Mouse (Mus musculus): Measurements from ENCODE around the gene Pacs1.
"Not testable (repeated sequence)": the region's sequence is repeated elsewhere in the genome, so short reads cannot be mapped to it uniquely, and the experiment has no call there.

Pacs1 gene

DNA sequence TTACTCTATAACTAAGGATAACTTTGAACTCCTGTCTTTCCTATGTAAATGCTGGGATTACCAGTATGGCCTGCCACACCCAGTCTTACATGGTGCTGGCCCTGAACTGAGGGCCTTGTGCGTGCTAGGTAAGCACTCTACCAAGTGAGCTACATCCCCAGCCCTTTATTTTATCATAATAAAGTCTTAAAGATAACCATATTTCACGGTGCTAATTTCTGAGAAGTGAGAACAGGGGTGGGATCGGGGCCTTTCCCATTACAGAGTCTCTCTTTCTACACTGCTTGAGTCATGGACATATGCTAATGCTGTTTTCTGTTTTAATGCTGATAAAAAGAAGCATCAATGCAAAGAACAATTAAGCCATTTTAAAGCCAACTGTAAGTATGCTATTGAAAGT lies 4.0 kb downstream of the Pacs1 start:
- in situ Hi-C loops (cut with MboI, MseI): loop anchor here (5.0 kb wide), 1 partner anchor 72 kb away; no protein-coding TSS in a partner anchor

DNA sequence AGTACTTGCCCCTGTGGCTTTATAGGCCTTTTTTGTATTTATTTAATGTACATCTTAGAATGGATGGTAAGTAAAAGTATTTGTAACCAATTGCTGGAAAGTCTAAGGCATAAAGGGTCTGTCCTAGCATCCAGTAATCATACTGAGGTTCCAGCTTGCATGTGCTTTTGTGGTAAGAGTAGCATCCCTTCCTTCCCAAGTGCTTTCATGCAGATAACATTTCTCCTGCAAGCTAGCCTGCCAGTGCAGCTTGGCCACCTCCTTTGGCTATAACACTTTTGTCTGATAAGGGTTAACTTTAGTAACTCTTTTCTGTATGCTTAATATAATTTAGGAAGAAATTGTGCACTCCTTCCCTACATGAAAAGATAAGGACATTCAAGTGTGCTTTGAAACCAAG lies 4.9 kb downstream of the Pacs1 start:
- in situ Hi-C loops (cut with MboI, MseI): loop anchor here (5.0 kb wide), 1 partner anchor 71 kb away; no protein-coding TSS in a partner anchor

DNA sequence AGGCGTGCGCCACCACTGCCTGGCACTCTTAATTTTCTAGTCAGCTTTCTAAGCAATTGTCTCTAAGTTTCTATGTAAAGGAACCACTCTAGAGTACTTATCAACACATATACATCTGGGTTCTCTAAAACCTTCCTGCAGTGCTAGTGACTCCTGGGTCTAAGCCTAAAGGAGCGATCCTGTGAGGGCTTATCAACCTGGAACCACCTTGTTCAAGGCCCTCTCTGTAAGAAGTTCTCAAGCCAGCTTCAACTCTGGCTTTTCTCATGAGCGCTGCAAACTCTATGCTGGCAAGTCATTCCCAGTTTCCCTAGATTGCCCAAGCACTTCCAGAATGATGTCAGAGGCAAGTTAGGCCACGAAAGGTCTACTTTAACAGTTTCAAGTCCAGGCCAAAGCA lies 5.9 kb downstream of the Pacs1 start:
- in situ Hi-C loops (cut with MboI, MseI): loop anchor here (5.0 kb wide), 1 partner anchor 70 kb away; no protein-coding TSS in a partner anchor

DNA sequence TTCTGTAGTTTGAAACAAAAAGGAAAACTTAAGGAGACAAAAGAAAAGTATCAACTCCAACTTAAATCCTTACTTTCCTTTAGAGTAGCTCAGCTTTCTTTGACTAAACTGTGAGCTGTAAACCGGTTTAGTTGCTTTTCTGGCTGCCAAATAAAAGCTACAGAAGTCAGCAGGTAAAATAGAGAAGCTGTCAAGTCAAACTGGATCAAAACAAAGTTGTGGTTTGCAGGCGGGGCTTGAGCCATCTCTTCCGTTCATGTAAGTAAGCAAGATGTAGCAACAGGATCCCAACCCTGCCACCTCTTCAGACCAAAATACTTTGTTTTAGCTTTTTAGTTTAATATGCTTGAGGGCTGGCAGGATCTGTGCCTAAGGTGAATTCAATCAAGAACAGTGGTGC lies 15.8 kb downstream of the Pacs1 start:
- in situ Hi-C loops (cut with MboI, MseI): no loop called here

DNA sequence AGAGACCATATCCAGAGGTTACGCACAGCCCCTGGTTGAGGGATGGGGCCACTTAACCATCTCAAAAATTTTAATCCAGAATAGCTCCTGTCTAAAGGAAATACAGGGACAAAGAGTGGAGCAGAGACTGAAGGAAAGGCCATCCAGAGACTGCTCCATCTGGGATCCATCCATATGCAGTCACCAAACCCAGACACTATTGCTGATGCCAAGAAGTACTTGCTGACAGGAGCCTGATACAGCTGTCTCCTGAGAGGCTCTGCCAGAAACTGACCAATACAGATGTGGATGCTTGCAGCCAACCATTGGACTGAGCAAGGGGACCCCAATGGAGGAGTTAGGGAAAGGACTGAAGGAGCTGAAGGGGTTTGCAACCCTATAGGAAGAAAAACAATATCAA lies 35.9 kb downstream of the Pacs1 start:
- in situ Hi-C loops (cut with MboI, MseI): not testable (repeated sequence)

DNA sequence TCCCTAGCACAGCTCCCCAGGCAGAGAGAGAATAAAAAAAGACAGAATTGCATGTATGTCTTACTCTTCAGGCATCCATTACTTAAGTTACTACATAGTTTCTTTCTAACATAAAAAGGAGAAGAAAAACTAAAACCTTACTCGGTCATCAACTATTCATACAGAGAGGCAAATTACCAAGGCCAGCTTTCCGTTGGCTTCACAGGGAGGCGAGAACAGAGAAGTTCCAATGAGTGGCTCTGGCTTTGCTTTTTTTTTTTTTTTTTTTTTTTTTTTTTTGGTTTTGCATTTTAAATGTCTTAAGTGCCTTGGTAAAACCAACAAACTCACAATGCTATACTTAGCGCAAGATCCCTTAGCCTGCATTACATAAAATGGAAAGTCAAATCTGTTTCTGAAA lies 40.2 kb downstream of the Pacs1 start:
- in situ Hi-C loops (cut with MboI, MseI): no loop called here

DNA sequence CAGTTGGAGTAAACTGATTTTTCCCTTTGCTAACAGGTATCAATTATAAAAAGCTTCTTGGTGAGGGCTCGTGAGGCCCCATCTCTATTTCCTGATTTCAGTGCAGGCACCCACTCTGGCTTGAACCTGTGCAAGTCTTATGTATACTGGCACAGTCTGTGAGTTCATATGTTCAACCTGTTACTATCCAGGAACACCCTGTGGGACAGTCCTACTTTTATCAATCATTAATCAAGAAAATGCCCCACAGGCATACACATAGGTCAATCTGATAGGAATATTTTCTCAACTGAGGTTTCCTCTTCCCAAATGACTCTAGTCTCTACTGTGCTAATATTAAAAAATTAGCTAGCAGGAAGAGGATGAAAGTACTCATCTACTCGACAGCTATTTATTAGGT lies 42.8 kb downstream of the Pacs1 start:
- in situ Hi-C loops (cut with MboI, MseI): no loop called here

DNA sequence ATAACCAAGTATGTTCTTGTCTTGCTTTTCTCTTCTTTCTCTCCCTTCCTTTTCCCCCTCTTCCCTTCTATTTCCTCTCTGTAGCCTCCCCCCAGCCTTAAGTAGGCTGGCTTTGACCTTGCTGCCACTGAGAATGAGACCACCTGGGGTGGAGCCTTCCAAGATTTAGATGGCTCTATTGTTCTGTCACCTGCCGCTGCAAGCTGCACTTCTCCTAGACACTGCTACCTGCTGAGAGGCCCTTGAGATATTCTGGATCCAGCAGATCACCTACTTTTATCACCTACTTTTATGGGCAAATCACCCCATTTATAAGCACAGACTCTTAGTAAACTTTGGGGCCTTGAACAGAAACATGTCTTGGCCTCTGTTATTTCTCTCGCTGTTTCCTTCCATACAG lies 48.3 kb downstream of the Pacs1 start:
- in situ Hi-C loops (cut with MboI, MseI): no loop called here

DNA sequence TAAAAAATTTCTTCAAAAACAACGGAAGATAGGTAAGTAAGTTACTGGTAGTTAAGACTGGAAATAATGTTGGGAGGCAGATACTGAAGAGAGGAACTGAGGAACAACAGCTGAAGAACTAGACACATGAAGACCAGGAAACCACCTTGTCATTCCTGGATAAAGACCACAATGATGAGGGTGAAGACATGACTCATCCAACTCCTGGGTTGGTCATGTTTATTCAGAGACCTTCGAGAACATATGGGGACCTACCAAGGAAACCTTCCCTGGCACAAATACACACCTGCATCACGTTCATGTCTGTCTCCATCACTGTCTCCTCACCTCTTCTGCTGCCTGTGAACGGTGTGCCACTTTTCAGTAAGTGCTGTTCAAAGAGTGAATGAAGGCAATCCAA lies 48.8 kb downstream of the Pacs1 start:
- in situ Hi-C loops (cut with MboI, MseI): no loop called here

DNA sequence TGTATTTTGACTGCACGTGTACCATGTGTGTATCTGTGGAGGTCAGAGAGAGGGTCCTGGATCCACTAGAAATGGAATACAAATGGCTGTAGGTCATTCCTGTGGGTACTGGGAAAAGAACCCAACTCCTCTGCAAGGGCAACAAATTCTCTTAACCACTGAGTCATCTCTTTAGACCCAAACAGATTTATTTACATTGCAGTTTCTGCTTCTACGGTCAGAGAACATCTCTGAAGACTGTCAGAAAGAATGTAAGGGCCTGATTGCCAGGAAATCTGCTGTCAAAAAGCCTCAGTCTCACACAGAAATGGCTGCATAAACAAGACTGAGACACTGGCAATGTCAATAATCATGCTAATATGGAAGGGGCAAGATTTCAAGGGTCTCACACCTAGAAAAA lies 51.0 kb downstream of the Pacs1 start:
- in situ Hi-C loops (cut with MboI, MseI): no loop called here

DNA sequence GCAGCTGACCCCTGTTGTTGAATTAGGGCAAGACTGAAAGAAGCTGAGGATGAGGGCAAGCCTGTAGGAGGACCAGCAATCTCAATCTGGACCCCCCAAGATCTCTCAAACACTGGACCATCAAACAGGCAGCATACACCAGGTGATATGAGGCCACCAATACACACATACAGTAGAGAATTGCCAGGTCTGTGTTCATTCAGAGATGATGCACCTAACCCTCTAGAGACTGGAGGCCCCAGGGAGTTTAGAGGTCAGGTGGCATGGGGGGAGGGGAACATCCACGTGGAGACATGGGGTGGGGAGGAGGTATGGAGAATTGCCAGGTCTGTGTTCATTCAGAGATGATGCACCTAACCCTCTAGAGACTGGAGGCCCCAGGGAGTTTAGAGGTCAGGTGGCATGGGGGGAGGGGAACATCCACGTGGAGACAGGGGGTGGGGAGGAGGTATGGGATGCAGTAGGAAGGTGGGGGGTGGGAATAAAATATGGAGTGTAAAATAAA lies 51.6 kb downstream of the Pacs1 start:
- in situ Hi-C loops (cut with MboI, MseI): not testable (repeated sequence)

DNA sequence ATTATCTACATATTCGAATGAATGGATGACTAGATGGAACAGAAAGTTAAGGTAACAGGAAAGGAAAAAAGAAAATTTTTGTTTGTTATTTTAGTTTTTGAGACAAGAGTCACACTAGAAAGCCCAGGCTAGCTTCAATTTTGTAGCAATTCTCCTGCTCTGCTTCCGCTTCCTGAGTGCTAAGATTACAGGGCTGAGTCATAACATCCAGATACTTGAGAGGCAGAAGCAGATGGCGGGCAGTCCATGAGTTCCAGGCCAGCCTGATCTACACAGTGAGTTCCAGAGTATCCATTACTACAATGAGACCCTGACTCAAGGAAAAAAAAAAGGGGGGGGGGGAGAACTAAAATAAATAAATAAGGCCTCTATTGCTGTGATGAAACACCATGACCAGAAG lies 52.5 kb downstream of the Pacs1 start:
- in situ Hi-C loops (cut with MboI, MseI): no loop called here

DNA sequence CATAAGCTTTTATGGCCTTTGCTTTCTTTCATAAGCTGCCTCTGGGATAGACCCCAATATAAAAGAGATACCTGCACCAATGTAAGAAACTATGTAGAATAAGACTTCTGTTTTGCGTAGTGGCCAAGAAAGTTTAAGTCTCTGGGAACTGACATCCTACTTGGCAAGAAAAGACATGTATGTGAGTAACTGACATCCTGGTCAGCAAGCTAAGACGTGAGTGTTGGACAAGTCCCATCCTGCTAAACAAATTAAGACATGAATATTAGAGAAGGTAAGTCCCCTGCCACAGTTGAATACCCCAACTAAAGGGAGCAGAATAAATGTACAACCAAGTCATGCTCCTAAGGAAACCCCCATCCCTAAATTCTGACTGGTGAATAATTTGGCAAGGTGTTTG lies 71.2 kb downstream of the Pacs1 start:
- in situ Hi-C loops (cut with MboI, MseI): no loop called here

DNA sequence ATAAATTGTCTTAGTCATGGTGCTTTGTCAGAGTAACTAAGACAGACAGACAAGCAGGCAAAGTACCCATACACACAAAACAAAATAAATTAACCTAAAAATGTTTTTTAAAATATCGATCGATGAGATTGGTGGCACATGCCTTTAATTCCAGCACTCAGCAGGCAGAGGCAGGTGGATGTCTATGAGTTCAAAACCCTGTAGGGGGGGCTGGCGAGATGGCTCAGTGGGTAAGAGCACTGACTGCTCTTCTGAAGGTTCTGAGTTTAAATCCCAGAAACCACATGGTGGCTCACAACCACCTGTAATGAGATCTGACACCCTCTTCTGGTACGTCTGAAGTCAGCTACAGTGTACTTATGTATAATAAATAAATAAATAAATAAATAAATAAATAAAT lies 72.3 kb downstream of the Pacs1 start:
- in situ Hi-C loops (cut with MboI, MseI): not testable (repeated sequence)

DNA sequence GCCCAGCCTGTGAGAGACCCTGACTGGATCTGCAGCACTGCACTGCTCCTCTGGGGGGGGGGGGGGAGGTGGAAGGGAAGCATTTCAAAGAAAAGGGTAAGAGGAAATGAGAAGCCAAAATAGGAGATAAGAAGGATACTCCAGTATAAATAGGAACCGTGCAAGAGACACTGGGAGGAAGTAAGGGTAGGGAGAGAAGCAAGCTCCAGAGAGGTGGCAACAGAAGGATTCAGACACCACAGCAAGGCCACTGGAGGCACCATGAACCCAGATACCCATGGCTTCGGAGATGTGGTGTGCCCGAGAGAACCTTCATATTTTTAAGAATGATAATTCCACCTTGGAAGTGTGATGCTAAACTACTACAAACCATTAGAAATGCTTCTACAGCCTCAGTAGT lies 74.4 kb downstream of the Pacs1 start:
- in situ Hi-C loops (cut with MboI, MseI): loop anchor here (5.0 kb wide), 1 partner anchor 69 kb away; no protein-coding TSS in a partner anchor

DNA sequence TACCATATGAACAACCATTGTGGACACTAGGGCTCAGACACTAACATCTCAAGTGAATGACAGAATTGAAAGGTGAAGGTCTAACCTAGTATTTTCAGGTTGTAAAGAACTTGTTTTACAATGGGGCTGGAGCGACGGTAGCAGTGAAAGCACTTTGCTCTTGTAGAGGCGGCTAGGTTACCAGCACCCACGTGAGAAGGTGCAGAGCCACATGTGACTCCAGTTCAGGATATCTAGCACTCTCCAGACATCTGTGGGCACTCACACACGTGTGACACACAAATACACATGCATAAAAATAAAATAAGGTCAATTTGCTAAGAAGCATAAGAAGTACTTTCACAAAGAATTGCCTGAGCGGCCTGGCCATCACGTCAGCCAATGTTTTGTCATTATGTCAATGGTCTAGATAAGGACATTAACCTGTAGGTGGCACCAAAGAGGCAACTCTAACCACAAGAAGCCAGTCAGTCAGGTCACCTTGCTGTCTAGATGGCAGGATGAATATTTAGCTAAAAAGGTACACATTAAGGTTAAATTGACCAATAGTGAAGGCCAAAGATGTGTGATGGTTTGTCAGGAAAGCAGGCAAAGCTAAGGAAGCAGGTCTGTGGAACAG lies 77.4 kb downstream of the Pacs1 start:
- in situ Hi-C loops (cut with MboI, MseI): loop anchor here (5.0 kb wide), 1 partner anchor 72 kb away; no protein-coding TSS in a partner anchor

DNA sequence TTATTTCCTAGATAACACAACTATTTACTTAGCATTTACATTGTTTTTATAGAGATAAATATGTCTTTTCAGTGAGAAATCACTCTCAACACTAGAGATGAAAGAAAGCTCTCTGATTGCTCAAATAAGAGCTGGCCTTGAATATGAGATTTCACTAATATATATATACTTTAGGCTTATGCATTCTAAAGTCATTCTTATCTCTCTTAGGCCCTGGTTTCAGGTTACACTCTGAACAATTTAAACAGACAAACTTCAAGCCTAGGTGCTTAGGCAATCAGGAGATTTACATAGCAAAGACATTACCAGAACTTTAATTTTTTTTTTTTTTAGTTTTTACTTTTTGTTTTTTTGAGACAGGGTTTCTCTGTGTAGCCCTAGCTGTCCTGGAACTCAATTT lies 80.5 kb downstream of the Pacs1 start:
- in situ Hi-C loops (cut with MboI, MseI): no loop called here

DNA sequence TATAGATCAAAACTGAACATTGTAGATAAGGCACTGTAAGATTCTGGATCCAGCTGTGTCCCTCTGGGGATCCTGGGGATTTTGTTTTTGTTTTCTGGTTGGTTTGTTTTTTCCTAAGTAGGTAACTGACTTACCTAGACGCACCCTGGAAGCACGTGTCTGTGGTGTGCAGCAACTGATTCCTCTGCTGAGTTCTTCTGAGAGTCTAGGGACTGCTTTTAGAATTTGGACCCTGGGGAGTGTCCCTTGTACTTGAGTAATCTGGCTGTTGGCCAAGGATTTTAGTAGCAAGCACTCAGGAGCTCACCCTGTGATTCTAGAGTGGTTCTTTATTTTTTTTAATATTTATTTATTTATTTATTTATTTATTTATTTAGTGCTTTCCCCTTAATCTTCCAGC lies 85.5 kb downstream of the Pacs1 start:
- in situ Hi-C loops (cut with MboI, MseI): no loop called here

DNA sequence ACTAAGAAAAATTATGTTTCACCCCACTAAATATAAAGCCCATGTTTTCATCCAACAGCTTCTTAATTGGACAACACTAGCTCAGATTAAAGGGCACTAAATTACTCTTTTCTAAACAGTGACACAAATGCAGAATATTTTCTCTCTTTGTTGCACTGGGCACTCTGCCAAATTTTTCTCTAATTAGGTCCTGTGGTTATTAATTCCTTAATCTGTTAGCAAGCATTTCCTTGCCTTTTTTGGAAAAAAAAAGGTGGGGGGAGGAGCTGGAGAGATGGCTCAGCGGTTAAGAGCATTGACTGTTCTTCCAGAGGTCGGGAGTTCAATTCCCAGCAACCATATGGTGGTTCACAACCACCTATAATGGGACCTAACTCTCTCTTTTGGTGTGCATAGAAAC lies 91.0 kb downstream of the Pacs1 start:
- in situ Hi-C loops (cut with MboI, MseI): no loop called here

DNA sequence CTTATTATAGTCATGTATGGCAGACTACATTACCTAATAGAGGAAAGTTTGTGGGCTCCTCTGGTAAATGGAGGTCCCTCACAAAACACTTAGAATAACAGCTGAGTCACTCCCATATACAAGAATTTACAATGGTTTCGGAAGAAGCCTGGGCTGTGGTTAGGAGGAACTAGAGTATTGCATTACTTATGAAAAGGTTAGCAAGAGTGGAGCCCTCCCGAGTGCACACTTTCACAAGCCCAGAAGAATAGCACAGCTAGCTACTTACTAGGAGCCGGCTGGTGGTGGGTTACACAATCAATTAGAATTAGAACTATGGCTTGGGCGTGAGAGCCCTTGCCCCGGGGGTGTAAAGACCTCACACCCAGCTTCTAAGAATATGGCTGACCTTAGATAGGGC lies 94.3 kb downstream of the Pacs1 start:
- in situ Hi-C loops (cut with MboI, MseI): no loop called here

DNA sequence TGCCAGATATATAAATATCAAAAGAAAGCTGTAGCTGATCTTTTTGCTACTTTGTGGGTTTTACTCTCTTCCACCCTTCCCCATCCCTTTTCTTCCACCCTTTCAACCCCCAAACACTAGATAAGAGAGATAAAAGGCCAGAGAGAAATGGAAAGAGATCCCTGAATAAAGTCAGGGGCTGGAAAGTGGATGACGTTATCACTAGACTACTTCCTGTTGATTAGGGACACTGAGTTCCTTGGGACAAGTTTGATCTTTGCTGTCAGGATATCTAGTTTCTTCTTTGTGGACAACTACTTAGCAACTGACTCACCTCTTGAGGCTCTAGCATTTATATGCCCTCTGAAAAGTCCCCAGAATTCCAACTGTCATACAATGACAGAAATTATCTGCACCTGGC lies 102.5 kb downstream of the Pacs1 start:
- in situ Hi-C loops (cut with MboI, MseI): no loop called here

DNA sequence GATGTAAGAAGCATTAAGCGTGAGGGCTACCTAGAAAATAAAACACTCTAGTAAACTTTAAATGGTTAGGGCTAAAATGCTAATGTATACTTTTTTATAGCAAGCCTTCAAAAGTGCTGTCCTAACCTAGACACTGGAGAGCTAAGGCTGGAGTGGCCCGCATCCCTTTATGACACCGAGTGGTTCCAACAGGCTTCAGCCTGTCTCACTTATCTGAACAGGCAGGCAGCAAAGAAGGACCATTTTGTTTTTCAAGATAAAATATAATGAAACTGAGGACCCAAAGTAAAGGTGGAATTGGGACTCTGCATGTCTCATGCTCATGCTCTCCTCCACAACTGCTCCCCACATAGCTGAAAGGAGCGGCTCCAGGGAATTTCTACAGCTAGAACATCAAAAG lies 105.4 kb downstream of the Pacs1 start:
- in situ Hi-C loops (cut with MboI, MseI): no loop called here

DNA sequence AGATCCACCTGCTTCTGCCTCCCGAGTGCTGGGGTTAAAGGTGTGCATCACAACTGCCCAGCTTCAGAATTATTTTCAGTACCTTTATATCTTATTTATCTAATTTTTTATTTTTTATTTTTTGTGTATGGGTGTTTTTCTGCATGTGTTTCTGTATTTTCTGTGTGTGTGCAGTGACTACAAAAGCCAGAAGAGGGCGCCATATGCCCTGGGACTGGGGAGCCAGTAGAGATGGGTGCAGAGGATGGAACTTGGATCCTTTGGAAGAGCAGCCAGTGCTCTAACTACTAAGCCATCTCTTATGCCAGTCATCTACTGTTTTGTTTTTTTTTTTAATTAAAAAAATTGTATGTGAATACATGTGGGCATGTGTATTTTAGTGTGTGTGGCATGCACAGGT lies 108.5 kb downstream of the Pacs1 start:
- in situ Hi-C loops (cut with MboI, MseI): no loop called here

DNA sequence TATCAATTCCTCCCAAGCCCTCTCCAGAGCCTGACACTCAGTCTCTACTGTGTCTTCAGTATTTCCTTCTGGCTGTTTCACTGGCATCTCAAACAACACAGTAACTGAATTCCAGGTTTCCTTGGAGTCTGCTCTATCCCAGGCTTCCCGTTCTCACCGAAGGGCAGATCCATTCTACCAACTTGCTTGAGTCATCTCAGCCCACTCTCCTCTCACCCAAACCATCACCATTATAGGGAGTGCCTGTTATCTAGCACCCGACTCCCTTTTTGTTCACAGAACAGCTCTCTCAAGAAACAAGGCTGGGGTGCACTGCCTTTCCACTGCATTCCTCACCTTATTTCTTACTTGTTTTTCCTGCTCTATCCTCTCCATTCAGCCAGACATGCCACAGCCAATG lies 111.0 kb downstream of the Pacs1 start:
- in situ Hi-C loops (cut with MboI, MseI): no loop called here

Data from T-helper 1 cell (primary cell).